Mouse (Mus musculus): ENCODE results near the gene Wtap. TPM values are rescaled to one million over a fixed set of nuclear protein-coding genes. Genes with fewer than 3 reads are reported as not detected.

The Wtap gene
- total RNA-seq, 1 experiment from 2014 or later, result 460 TPM

DNA sequence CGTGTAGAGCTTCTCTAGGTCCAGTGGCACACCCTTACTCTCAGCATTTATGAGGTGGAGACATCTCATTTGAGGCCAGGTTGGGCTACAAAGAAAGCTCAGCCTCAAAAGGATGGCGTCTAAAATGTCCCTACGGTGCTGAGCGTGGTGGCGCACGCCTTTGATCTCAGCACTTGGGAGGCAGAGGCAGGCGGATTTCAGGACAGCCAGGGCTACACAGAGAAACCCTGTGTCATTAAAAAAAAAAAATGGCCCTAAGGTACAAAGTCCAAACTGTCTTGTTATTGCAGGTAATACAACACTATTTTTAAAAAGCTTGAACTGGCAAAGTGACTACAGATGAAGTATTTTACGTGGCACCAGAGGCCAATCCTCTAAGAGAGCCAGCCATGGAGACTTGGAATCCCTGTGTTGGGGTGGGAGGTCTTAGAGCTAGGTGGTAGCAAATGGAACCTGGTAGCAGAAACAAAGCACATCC lies 68.2 kb downstream of the Wtap start:
- no peak for ATAC-seq (replicated peaks in 1 of 2; ENCODE audit: insufficient read depth in 1 of 2, low FRiP score in 2 of 2, low TSS enrichment in 1 of 2, low read depth in 1 of 2, poor library complexity in 2 of 2, severe bottlenecking in 2 of 2)

DNA sequence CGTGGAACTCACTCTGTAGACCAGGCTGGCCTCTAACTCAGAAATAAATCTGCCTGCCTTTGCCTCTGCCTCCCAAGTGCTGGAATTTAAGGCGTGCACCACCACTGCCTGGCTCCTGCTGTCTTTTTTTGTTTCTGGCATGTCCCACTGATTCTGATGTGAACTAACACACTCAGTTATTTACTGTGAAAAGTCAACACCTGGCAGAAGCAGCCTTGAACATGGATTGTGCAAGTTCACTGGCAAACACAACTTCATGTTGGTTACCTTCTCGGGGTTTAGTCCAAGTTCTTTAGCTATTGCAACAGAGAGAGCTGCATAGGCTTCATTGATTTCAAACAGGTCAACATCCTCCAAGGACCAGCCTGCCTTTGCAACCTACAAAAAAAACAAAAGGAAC lies 69.0 kb downstream of the Wtap start:
- ATAC-seq (replicated peaks in 1 of 2; ENCODE audit: insufficient read depth in 1 of 2, low FRiP score in 2 of 2, low TSS enrichment in 1 of 2, low read depth in 1 of 2, poor library complexity in 2 of 2, severe bottlenecking in 2 of 2), result no peak

DNA sequence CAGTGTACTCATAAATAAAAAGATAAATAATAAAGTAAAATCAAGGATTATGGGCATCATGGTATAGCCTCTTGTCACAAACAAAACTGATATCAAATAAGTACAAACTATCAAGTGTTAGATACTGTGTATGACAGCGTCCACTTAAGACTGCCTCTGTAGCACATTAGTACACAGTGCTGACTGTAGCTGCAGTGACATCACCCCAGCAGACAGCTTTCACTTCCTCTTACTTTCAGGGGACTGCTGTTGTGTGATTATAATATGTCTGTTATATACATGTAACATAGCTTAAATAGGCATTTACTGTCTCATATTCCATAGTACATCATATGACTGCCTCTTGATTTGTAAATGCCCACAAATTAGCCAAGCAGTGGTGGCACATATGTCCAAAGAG lies 72.9 kb downstream of the Wtap start:
- ATAC-seq (replicated peaks in 1 of 2; ENCODE audit: insufficient read depth in 1 of 2, low FRiP score in 2 of 2, low TSS enrichment in 1 of 2, low read depth in 1 of 2, poor library complexity in 2 of 2, severe bottlenecking in 2 of 2), result no peak

Other genes starting within 250 kb of the Wtap start
- gene Igf2r, start 224.5 kb downstream of the Wtap start, total RNA-seq (2017), result 17.5 and 24.6 TPM in 2 replicates
- gene Mas1, start 126.0 kb downstream of the Wtap start, total RNA-seq (2017), result not detected in 2 replicates
- not detected in 2 replicates for gene Mrgprh, start 118.1 kb downstream of the Wtap start, total RNA-seq (2017)
- gene Pnldc1, start 83.9 kb downstream of the Wtap start, total RNA-seq (2017), result not detected in 2 replicates
- 769 and 1,091 TPM in 2 replicates for gene Tcp1, start 78.5 kb downstream of the Wtap start, total RNA-seq (2017)
- gene Mrpl18, start 77.8 kb downstream of the Wtap start, total RNA-seq (2017), result 129 and 167 TPM in 2 replicates
- 0.44 and 1.3 TPM in 2 replicates for gene Acat3, start 53.6 kb downstream of the Wtap start, total RNA-seq (2017)
- 16.2 and 19.1 TPM in 2 replicates for gene Acat2, start 33.4 kb downstream of the Wtap start, total RNA-seq (2017)
- 54.6 and 73.5 TPM in 2 replicates for gene Sod2, start 12.7 kb upstream of the Wtap start, total RNA-seq (2017)
- gene Gpr31b, start 58.1 kb upstream of the Wtap start, total RNA-seq (2017), result not detected in 2 replicates
- gene Tcp10b, start 66.9 kb upstream of the Wtap start, total RNA-seq (2017), result not detected in 2 replicates
- gene Unc93a, start 137.6 kb upstream of the Wtap start, total RNA-seq (2017), result not detected in 2 replicates
- gene Smok2a, start 227.0 kb upstream of the Wtap start, total RNA-seq (2017), result not detected in 2 replicates
- gene Smok2b, start 236.1 kb upstream of the Wtap start, total RNA-seq (2017), result not detected in 2 replicates

All from hematopoietic stem cell, adult 5-6 weeks (primary cell).